Mouse (Mus musculus): ENCODE data around the gene Tinagl1. TPM values are rescaled to one million over a fixed set of nuclear protein-coding genes. Genes with fewer than 3 reads are reported as not detected.

Gene Tinagl1
- total RNA-seq, 1 experiment from 2014 or later: 4.8 TPM

Other genes with a start within 250 kb of the Tinagl1 start
- 0.05 TPM in 1 of 2 replicates, not detected in the other for gene Spocd1, start 245.9 kb downstream of the Tinagl1 start, total RNA-seq (2017)
- gene Adgrb2, start 190.3 kb downstream of the Tinagl1 start, total RNA-seq (2017): 0.87 and 1.7 TPM in 2 replicates
- 4.6 and 4.8 TPM in 2 replicates for gene Col16a1, start 127.3 kb downstream of the Tinagl1 start, total RNA-seq (2017)
- 14.0 and 14.9 TPM in 2 replicates for gene Pef1, start 72.6 kb downstream of the Tinagl1 start, total RNA-seq (2017)
- not detected in 2 replicates for gene Hcrtr1, start 35.8 kb downstream of the Tinagl1 start, total RNA-seq (2017)
- gene Gm853, start 47.3 kb upstream of the Tinagl1 start, total RNA-seq (2017): not detected in 2 replicates
- gene Serinc2, start 104.1 kb upstream of the Tinagl1 start, total RNA-seq (2017): not detected in 2 replicates
- not detected in 2 replicates for gene Fabp3, start 133.5 kb upstream of the Tinagl1 start, total RNA-seq (2017)
- not detected in 2 replicates for gene Gm10570, start 133.6 kb upstream of the Tinagl1 start, total RNA-seq (2017)
- gene Zcchc17, start 184.8 kb upstream of the Tinagl1 start, total RNA-seq (2017): 72.4 and 77.6 TPM in 2 replicates
- gene Snrnp40, start 185.0 kb upstream of the Tinagl1 start, total RNA-seq (2017): 86.7 and 94.3 TPM in 2 replicates